Mouse (Mus musculus): Measurements from ENCODE around the gene Abcb8.
A peak's percentile ranks its signal among the peaks of the same experiment; 100 is the strongest.
"Not testable (repeated sequence)": the region's sequence is repeated elsewhere in the genome, so short reads cannot be mapped to it uniquely, and the experiment has no call there.

Abcb8 gene

DNA sequence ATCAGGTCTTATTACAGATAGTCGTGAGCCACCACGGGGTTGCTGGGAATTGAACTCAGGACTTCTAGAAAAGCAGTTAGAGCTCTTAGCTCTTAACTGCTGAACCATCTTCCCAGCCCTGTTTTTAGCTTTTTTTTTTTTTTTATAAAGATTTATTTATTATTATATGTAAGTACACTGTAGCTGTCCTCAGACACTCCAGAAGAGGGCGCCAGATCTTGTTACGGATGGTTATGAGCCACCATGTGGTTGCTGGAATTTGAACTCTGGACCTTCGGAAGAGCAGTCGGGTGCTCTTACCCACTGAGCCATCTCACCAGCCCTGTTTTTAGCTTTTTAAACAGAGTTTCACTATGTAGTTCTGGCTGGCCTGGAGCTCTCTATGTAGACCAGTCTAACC, 2.8 kb downstream of the Abcb8 start:
- DNase-seq (ENCODE audit: low spot score): not testable (repeated sequence)

- DNase-seq (ENCODE audit: low spot score): no peak
Measured at GRCm38 (mm10) chr5:24399686-24400085, 6.2 kb downstream of the Abcb8 start.

- DNase-seq (ENCODE audit: low spot score): no peak
Measured at GRCm38 (mm10) chr5:24400362-24400761, 6.9 kb downstream of the Abcb8 start.

GRCm38 (mm10) chr5:24400911-24401605, 7.6 kb downstream of the Abcb8 start:
- DNase-seq (ENCODE audit: low spot score): no peak

- no peak for DNase-seq (ENCODE audit: low spot score)
Measured at GRCm38 (mm10) chr5:24401969-24402368, 8.5 kb downstream of the Abcb8 start.

GRCm38 (mm10) chr5:24404594-24405360, 11.3 kb downstream of the Abcb8 start:
- no peak for DNase-seq (ENCODE audit: low spot score)

- DNase-seq (ENCODE audit: low spot score): no peak
Measured at GRCm38 (mm10) chr5:24405389-24405876, 12.0 kb downstream of the Abcb8 start.

DNA sequence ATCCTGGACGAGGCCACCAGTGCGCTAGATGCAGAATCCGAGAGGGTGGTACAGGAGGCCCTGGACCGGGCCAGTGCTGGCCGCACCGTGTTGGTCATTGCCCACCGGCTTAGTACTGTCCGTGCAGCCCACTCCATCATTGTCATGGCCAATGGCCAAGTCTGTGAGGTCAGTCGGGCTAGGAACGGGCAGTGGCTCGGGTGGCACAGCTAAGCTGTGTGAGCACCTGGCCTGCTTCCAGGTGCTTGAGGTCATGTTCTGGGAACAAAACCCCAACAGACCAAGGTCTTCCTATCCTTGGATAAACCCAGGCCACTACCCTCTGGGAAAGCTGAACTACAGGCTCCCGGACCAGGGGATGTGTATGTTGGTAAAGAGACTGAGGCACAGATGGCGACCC, 15.2 kb downstream of the Abcb8 start:
- DNase-seq (ENCODE audit: low spot score): no peak

DNA sequence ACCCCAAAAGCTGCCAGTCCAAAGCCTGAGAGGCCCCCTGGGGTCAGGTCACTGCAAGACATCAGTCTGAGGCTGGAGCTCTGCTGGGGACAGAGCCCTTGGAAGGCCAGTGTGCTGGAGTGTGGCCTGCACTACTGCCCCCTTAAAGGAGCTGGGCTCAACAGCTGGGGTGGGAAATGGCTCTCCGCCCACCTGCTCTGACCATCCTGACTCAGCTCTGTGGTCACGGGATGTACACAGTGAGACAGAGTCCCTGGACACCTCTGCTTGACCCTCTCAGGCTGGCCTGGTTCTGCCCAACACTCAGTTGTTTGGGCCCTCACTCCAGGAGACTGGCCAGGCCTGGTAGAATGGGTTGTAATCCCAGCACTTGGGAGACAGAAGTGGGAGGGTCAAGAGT, 16.0 kb downstream of the Abcb8 start:
- no peak for DNase-seq (ENCODE audit: low spot score)

- no peak for DNase-seq (ENCODE audit: low spot score)
Measured at GRCm38 (mm10) chr5:24412063-24412462, 18.6 kb downstream of the Abcb8 start.

- DNase-seq (ENCODE audit: low spot score): no peak
Measured at GRCm38 (mm10) chr5:24413042-24413693, 19.7 kb downstream of the Abcb8 start, which contains the start of gene Asic3. Gene Asic3, plus strand, starts transcription at chr5:24413392.

- DNase-seq (ENCODE audit: low spot score): no peak
Measured at GRCm38 (mm10) chr5:24413938-24414337, 20.5 kb downstream of the Abcb8 start.

GRCm38 (mm10) chr5:24416222-24416736, 22.8 kb downstream of the Abcb8 start:
- peak; percentile 84 for DNase-seq (ENCODE audit: low spot score)

GRCm38 (mm10) chr5:24417587-24417986, 24.1 kb downstream of the Abcb8 start:
- no peak for DNase-seq (ENCODE audit: low spot score)

DNA sequence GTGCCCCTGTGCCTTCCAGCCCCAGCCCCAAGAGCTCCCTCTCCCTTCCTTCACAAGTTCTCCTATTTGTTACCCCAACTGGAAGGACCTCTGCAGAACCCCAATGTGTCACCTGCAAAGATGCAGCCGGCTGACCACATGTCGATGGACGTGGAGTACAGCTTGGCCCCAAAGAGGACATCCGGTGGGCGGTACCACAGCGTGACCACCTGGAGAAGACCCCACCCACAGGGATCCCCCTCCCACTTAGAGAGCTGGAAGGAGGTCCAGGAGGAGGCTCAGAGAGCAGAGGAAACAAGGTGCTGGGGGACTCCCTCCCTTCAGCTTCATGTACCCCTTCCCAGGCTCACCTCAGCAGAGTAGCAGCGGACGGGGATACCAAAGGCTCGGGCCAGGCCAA, 26.9 kb downstream of the Abcb8 start:
- no peak for DNase-seq (ENCODE audit: low spot score)

DNA sequence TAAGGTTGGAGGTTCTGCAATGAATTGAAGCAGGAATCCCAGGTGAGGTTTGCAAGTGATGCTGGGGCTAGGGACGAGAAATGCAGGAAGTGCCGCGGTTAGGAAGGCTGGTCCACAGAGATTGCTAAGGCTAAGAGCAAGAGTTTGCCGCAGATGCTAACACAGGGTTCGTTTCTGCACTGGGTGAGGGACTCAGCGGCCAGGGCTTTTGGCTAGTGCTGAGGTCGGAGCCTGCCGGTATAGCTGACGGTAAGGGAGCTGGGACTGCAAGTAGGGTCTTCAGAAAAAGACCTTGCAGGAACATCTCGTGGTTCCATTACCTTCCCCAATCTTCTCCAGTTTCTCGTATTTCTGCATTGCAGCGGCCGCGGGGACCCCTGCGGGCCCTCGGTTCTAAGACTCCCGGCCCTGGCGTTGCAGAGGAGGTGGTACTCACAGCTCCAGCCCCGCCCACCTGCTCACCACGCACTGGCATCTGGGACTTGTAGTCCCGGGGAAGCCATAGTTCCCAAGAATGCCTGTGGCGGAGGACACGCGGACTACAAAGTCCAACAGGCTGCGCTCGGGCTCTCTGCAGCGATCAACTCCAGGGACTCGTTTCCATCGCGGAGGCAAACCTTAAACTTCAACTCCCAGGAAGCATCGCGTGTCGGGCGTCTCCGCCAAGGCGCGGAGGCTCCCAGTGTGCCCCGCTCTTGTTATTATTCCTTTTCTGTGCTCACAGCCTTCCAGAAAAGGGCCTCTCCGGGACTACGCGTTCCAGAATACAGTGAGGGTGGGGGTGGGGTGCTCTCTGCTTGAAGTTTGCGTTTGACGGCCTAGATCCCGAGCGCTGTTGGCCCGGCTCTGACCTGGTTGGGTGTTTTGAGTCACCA, 29.9 kb downstream of the Abcb8 start, which contains the start of the genes Cdk5 and Slc4a2:
Cdk5 (minus strand) TSS at position 402 of the 875 bp plus-strand sequence.
Slc4a2 (plus strand) TSS at position 709 of the 875 bp plus-strand sequence.
- DNase-seq (ENCODE audit: low spot score): peak; percentile 100

GRCm38 (mm10) chr5:24424004-24424781, 30.7 kb downstream of the Abcb8 start:
- peak; percentile 22 for DNase-seq (ENCODE audit: low spot score)

DNA sequence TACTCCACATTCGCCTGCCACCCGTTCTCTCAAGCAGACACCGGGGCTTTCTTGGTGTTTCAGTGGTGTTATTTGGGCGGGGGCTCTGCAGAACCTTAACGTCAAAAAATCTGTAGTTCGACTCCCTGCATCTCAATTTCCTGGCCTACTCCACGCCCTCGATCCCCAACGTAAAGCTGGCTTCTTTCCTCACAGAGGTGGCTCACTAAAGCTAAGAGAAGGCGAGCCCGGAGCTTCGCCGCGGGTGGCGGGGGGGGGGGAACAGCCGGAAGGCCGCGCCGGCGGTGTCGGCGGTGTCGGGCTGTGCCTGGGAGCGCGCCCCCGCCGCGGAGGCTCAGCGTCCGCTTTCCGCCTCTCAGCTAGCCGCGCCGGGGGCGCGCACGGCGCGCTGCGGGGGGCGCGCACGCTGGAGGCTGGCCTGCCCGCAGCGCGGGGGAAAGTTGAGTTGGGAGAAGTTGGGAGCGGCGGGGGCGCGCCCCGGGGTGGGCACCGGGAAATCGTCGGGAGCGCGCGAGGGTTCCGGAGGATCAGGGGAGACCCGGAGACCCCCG, 31.5 kb downstream of the Abcb8 start:
- DNase-seq (ENCODE audit: low spot score): peak; percentile 91

DNA sequence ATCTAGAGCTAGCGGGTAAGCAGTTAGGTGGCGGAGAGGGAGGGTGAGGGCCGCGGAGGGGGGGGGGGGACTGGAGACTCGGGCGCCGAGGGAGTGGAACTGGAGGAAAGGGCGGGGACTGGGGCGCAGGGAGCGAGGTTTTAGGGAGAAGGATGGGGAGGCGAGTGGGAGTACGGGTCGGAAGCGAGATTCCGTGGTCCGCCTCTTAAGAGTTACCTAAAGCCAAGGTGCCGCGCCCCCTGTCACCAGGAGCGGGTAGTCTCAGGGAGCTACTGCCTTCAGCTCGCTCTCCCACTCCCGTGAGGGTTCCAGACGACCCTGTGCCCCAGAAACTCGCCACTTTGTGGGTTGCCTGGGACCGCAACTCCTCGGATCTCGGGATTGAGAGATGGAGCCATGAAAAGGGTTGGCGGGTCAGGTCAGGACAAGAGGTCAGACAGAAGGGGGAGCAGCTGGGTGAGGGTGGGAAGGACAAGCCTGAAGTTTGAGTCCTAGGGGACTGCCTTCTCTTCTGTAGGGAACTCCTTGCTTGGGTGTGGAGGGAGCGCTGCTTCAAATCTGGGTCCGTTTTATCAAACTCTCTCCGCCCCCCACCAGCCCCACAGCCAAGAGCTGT, 32.1 kb downstream of the Abcb8 start:
- peak; percentile 75 for DNase-seq (ENCODE audit: low spot score)

DNA sequence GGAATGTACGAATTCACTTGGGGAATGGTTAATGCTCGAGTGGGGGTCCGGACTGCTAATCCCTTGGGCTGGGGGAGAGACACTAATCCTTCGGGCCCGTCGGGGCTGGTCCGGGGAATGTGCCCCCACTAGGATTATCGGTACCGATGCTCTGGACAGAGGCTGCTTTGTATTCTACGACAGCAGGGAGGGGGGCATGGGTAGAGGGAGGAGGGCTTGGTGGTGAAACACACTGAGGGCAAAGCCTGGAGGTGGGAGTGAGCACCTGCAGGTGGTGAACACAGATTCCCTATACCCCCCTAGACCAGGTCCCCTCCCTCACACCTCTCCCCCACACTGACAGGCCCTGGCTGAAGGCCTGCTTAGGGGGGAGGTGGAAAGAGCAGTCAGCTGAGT, 32.6 kb downstream of the Abcb8 start:
- DNase-seq (ENCODE audit: low spot score): peak; percentile 26

Data from embryo, embryonic 10.5 days (tissue).